Mouse (Mus musculus): ENCODE results near the gene Akap2.

- TF ChIP-seq CTCF (IDR thresholded peaks at IDR 0.05; ENCODE audit: borderline replicate concordance, extremely low read depth, insufficient read depth, insufficient read length) (no peak), POLR2A (IDR thresholded peaks at IDR 0.05; ENCODE audit: borderline replicate concordance, extremely low read depth, insufficient read depth, insufficient read length, poor library complexity, severe bottlenecking) (no peak)
These were observed 13.6 kb upstream of the Akap2 start for GRCm38 (mm10) chr4:57703574-57704470.

Measured in brain, embryonic 14.5 days (tissue).